Mouse (Mus musculus): ENCODE results near the gene Kif22.

The Kif22 gene

GRCm38 (mm10) chr7:127016971-127017949, 25.0 kb downstream of the Kif22 start, which contains the start of gene Pagr1a:
Gene Pagr1a, minus strand, starts transcription at chr7:127017352.
- peak; percentile 92 to 94 for DNase-seq

- DNase-seq = no peak
Measured at GRCm38 (mm10) chr7:127016486-127016938, 25.8 kb downstream of the Kif22 start.

GRCm38 (mm10) chr7:127016481-127016485, 26.0 kb downstream of the Kif22 start, which contains the start of gene Pagr1b:
Gene Pagr1b, minus strand, starts transcription at chr7:127016484.
- DNase-seq = no peak

GRCm38 (mm10) chr7:127016081-127016480, 26.2 kb downstream of the Kif22 start:
- DNase-seq = no peak

GRCm38 (mm10) chr7:127014993-127015392, 27.3 kb downstream of the Kif22 start:
- no peak for DNase-seq

- DNase-seq = peak; percentile 75 to 80
Measured at GRCm38 (mm10) chr7:127014320-127014719, 28.0 kb downstream of the Kif22 start, which contains the start of gene Mvp. Gene Mvp, minus strand, starts transcription at chr7:127014621.

- no peak for DNase-seq
Measured at GRCm38 (mm10) chr7:127013385-127013784, 28.9 kb downstream of the Kif22 start.

- DNase-seq = no peak
Measured at GRCm38 (mm10) chr7:127012845-127013244, 29.4 kb downstream of the Kif22 start.

- DNase-seq = no peak
Measured at GRCm38 (mm10) chr7:127012374-127012773, 29.9 kb downstream of the Kif22 start.

GRCm38 (mm10) chr7:127011717-127012116, 30.6 kb downstream of the Kif22 start:
- DNase-seq = no peak

- no peak for DNase-seq
Measured at GRCm38 (mm10) chr7:127011051-127011450, 31.2 kb downstream of the Kif22 start.

- DNase-seq = no peak
Measured at GRCm38 (mm10) chr7:127009307-127010085, 32.8 kb downstream of the Kif22 start.

- DNase-seq = peak; percentile 52 to 53
Measured at GRCm38 (mm10) chr7:127008239-127009019, 33.8 kb downstream of the Kif22 start.

GRCm38 (mm10) chr7:127007313-127008024, 34.8 kb downstream of the Kif22 start:
- DNase-seq = no peak

- DNase-seq = no peak
Measured at GRCm38 (mm10) chr7:127004122-127004875, 38.0 kb downstream of the Kif22 start.

GRCm38 (mm10) chr7:127003620-127004019, 38.7 kb downstream of the Kif22 start:
- no peak for DNase-seq

- DNase-seq = no peak
Measured at GRCm38 (mm10) chr7:126999568-126999967, 42.7 kb downstream of the Kif22 start.

- peak in 1 of 2 experiments; percentile 23 for DNase-seq
Measured at GRCm38 (mm10) chr7:126996449-126996848, 45.8 kb downstream of the Kif22 start.

- DNase-seq = no peak
Measured at GRCm38 (mm10) chr7:126988816-126989215, 53.5 kb downstream of the Kif22 start.

- DNase-seq = peak; percentile 26 to 30
Measured at GRCm38 (mm10) chr7:126986319-126986718, 56.0 kb downstream of the Kif22 start.

- DNase-seq = no peak
Measured at GRCm38 (mm10) chr7:126984667-126985444, 57.4 kb downstream of the Kif22 start.

All from B cell, adult 2 months (primary cell).